Mouse (Mus musculus) frontal cortex, adult (tissue): Measurements from ENCODE around the gene Gm45618.

Source experiments
- ATAC-seq: cut with Nextera tagmentation; 2 replicates; pipeline ENCODE4 v1.9.2; 2017; ENCODE audit warnings: mild to moderate bottlenecking, moderate library complexity, mixed read lengths; ENCODE audit not compliant: low TSS enrichment

Gm45618 gene

GRCm38 (mm10) chr7:142094301-142095143 lies 26.0 kb downstream of the Gm45618 start:
- ATAC-seq, result peak; percentile 25

- ATAC-seq, result no peak
Measured at GRCm38 (mm10) chr7:142093696-142094240, 26.8 kb downstream of the Gm45618 start.

- no peak for ATAC-seq
Measured at GRCm38 (mm10) chr7:142092991-142093390, 27.5 kb downstream of the Gm45618 start.

DNA sequence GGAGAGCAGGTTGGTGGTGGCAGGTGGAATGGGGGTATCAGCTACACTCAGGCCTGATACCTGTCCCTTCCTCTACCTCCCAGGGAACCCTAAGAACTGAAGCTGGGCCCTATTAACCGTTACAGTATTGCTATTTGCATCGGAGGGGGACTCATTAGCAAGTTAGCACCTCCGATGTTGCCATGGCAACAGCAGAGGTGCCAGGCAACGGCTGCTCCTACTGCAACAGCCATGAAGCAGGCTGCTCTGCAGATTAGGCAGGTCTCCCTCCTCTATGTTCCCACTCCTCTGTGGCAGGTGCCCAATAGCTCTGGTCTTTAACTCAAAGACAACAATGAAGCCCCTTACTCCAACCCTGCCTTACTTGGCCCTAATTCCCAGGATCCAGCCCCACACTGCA lies 28.7 kb downstream of the Gm45618 start:
- no peak for ATAC-seq

DNA sequence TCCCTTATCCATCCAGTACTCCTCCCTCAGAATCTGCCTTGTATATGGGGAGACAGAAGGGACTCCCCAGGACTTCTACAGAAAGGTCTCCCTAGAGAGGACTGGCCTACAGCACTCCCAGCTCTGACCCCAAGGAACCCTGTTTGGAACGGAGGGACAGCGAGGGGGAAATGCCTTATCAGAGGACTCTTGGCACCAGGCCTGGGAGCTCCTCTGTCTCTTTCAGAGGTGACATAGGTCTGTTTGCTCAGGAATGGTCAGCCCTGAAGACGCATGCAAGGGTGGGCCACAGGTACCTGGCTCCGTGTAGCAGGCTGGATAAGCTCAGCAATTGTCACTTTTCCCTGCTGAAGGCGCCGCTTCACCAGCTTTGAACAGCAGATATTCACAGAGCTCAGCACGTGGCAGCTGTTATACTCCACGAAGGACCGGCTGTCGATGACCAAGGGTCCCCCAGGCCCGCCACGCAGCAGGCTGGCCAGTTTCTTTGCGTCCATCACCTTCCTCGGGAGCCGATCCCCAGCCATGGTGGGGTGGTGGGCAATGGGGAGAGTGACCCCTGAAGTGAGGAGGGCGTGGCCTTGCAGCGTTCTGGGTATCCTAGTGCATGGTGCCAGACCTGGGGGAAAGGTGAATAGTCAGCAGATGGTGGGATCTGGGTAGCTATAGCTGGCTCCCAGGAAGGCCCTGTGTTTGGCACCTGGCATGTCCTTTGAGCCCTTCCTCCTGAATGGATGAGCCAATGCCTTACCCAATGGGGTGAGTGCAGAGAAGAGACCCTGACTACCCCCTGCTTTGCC lies 30.7 kb downstream of the Gm45618 start:
- ATAC-seq, result no peak

GRCm38 (mm10) chr7:142088886-142089285 lies 31.6 kb downstream of the Gm45618 start:
- peak; percentile 35; the same call in 1 of the 2 replicates for ATAC-seq

DNA sequence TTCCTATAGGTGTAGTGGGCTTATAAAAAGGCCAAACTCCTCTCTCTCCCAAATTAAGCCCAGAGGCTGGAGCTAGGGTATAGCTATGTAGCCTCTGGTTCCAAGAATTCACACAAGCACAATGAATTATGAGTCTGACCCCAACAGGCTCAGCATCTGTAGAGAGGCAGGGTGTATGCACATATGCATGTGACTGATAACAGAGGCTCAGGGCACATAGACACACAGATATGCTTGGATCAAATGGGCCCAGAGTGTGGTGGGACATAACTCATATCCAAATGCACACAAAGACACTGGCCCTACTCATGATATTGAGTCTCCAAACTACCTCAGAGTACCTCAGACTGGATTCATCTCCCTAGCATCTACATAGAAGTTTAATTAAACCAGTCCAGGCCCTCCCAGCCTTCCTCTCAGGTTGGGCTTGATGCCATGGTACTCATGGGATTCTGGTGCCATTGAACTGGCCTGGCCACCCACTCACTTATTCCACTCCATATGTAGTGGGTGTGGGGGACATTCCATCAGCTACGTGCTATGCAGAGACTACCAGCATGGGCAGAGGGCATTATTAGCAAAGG lies 33.4 kb downstream of the Gm45618 start:
- ATAC-seq, result no peak

- ATAC-seq, result no peak
Measured at GRCm38 (mm10) chr7:142086159-142086905, 34.2 kb downstream of the Gm45618 start.

DNA sequence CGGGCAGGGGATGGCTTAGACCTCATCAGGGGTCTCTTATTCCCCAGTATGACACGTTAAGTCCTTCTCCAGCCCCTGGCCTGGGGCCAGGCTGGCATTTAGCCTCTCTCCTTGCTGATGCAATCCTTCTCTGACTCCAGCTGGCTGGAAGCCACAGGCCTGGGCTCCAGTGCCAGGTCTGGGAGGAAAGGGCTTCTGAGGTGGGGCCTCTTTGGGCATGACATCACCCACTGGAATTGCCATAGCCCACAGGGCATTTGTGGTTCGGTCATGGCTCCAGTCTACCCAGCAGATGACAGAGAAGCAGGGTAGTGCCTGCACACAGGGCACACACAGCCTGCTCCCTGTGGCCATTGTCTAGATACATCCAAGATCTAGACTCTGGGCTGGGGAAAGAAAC lies 35.7 kb downstream of the Gm45618 start:
- ATAC-seq, result no peak

DNA sequence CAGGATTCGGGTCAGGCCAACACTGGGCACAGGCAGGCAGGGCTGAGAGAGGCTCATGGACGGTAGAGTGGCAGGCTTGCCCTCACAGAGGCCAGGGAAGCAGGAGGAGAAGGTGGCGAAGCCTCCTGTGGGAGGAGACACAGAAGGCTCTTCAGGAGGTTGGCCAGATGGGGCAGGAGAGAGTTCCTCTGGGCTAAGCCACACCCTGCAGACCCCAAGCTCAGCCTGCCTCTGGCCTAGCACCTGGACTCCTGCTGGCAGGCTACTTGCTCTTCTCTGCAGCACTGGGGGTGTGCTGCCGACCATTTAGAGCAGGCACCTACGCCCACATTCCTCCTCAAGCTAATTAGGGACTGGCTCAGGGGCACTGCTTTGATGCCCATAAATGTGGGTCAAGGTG lies 36.1 kb downstream of the Gm45618 start:
- peak; percentile 19; the same call in 1 of the 2 replicates for ATAC-seq

- ATAC-seq, result peak; percentile 54; the same call in 1 of the 2 replicates
Measured at GRCm38 (mm10) chr7:142083588-142084317, 36.8 kb downstream of the Gm45618 start.

DNA sequence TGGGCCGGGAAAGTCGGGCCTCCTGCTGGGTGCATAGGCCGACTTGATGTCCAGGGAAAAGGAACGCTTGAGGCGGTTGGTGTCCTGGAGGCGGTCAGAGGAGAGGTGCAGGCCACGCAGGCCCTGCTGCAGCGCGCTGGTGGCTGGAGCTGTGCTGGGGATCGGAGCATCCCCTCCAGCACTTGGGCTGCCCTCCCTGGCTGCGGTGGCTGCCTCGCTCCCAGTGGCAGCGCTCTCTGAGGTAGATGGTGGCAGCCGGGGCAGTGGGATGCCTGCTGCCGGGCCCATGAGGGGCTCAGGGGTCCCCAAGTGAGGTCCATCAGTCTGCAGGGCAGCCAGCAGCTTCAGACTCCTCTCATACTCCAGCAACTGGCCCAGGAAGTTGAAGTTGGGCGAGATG lies 37.9 kb downstream of the Gm45618 start:
- ATAC-seq, result no peak

GRCm38 (mm10) chr7:142082179-142082578 lies 38.4 kb downstream of the Gm45618 start:
- no peak for ATAC-seq

GRCm38 (mm10) chr7:142081736-142082135 lies 38.8 kb downstream of the Gm45618 start:
- no peak for ATAC-seq

GRCm38 (mm10) chr7:142080876-142081275 lies 39.7 kb downstream of the Gm45618 start:
- no peak for ATAC-seq

DNA sequence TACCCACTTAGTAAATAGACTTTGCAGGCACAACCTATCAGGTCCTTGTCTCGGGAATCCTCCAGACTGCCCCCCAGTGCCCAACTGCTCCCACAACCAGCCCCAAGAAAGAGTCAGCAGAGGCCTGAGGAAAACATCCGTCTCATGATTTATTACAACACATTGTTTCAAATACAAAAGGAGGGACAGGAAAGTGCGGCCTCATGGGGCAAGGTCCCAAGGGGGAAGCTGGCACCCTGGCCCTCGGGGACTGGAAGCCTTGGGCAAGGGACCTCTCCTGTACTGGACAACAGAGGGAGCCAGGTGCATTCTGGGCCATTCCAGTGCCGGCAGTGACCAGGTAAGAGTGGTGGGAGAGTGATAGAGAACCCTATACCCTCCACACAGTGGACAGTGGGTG lies 41.2 kb downstream of the Gm45618 start:
- ATAC-seq, result no peak

GRCm38 (mm10) chr7:142077138-142077537 lies 43.4 kb downstream of the Gm45618 start:
- peak; percentile 57 for ATAC-seq

GRCm38 (mm10) chr7:142074146-142074886 lies 46.2 kb downstream of the Gm45618 start:
- no peak for ATAC-seq

DNA sequence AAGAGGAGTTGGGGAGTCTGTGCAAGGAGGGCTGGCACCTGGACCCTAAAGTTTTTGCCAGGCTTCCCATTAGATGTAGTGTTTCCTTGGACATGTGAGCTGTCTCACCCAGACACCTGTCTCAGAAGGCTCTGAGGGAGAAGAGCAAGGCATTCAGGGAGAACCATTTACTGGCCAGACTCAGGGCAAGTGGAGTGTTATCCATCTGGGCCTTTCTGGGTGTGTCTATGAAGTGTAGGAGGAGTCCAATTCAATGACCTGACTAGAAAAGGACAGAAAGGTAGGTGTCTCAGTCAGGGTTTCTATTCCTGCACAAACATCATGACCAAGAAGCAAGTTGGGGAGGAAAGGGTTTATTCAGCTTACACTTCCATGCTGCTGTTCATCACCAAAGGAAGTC lies 48.8 kb downstream of the Gm45618 start:
- no peak for ATAC-seq

DNA sequence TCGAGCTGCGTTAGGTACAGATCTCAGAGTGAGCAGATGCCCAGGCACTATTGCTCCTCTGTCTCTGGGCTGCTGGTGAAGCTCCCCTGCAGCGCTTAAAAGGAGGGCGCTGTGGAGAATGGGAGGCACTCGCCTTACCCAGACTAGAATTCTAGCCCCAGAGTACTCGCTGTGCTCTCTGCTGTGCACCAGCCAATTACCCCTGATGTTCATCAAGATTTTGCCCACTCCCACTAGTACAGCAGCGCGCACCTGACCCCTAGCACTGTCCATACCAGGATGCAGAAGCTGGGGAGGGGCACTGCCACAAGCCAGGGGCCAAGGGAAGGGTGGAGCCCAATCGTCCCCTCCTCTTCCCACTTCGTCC lies 49.3 kb downstream of the Gm45618 start:
- peak; percentile 93 for ATAC-seq
